Comparison of ENCODE assay signal across 9 mouse cellular contexts in genomic region chr7:113594363-113594762, GRCm38 (mm10).
DNase-seq lines count a peak whose midpoint lies in the region; ATAC-seq lines count a peak whose summit lies in the region.
"Had no signal": no experiment of that assay in that cellular context is flagged by ENCODE, and none has a peak within 500 bp of the region (broad histone marks: within the 10 kb centered on the region; RNA-seq: fewer than 3 reads in every experiment).

No protein-coding gene starts in this region.

- no peaks in the 10 kb centered on the region for H3K36me3 ChIP-seq in midbrain, embryonic 10.5 days
- no peaks in the 10 kb centered on the region for H3K36me3 ChIP-seq in midbrain, embryonic 15.5 days (replicated peaks)
- H3K36me3 ChIP-seq in embryonic facial prominence, embryonic 11.5 days (replicated peaks; ENCODE audit: control insufficient read depth, insufficient read depth, low read depth, low read length), result no peaks in the 10 kb centered on the region
- H3K36me3 ChIP-seq: embryonic facial prominence, embryonic 15.5 days had no signal

- 4% methylated on average over 3 of the region's 3 CpGs for WGBS in midbrain, embryonic 10.5 days
- WGBS in midbrain, embryonic 15.5 days, result 1% methylated on average over 3 of the region's 3 CpGs
- 0% methylated on average over 3 of the region's 3 CpGs for WGBS in embryonic facial prominence, embryonic 11.5 days

- no peak overlapping the region for H3K4me3 ChIP-seq in midbrain, embryonic 10.5 days
- H3K4me3 ChIP-seq in midbrain, embryonic 15.5 days, result no peak overlapping the region
- no peak overlapping the region for H3K4me3 ChIP-seq in embryonic facial prominence, embryonic 11.5 days (ENCODE audit: low read depth, low read length)
- H3K4me3 ChIP-seq: embryonic facial prominence, embryonic 15.5 days had no signal

- no peak overlapping the region for H3K27ac ChIP-seq in midbrain, embryonic 10.5 days (replicated peaks)
- no peak overlapping the region for H3K27ac ChIP-seq in midbrain, embryonic 15.5 days
- no peak overlapping the region for H3K27ac ChIP-seq in embryonic facial prominence, embryonic 11.5 days (replicated peaks; ENCODE audit: low read depth, low read length)
- H3K27ac ChIP-seq: embryonic facial prominence, embryonic 15.5 days had no signal

- no peaks in the 10 kb centered on the region for H3K27me3 ChIP-seq in midbrain, embryonic 10.5 days (ENCODE audit: low read depth, poor library complexity, severe bottlenecking)
- no peaks in the 10 kb centered on the region for H3K27me3 ChIP-seq in midbrain, embryonic 15.5 days (replicated peaks)
- H3K27me3 ChIP-seq in embryonic facial prominence, embryonic 11.5 days (ENCODE audit: control insufficient read depth, insufficient read depth, low read length), result no peaks in the 10 kb centered on the region
- H3K27me3 ChIP-seq: embryonic facial prominence, embryonic 15.5 days had no signal

- H3K4me1 ChIP-seq in midbrain, embryonic 10.5 days, result no peaks in the 10 kb centered on the region
- no peaks in the 10 kb centered on the region for H3K4me1 ChIP-seq in midbrain, embryonic 15.5 days
- no peaks in the 10 kb centered on the region for H3K4me1 ChIP-seq in embryonic facial prominence, embryonic 11.5 days (ENCODE audit: control insufficient read depth, insufficient read depth, low read length)

- no peaks in the 10 kb centered on the region for H3K9me3 ChIP-seq in midbrain, embryonic 10.5 days (replicated peaks)
- H3K9me3 ChIP-seq in midbrain, embryonic 15.5 days, result no peaks in the 10 kb centered on the region
- H3K9me3 ChIP-seq in embryonic facial prominence, embryonic 11.5 days (replicated peaks; ENCODE audit: control insufficient read depth, low read length), result no peaks in the 10 kb centered on the region
- H3K9me3 ChIP-seq: embryonic facial prominence, embryonic 15.5 days had no signal

- H3K9ac ChIP-seq in midbrain, embryonic 15.5 days, result no peak overlapping the region
- H3K9ac ChIP-seq in embryonic facial prominence, embryonic 11.5 days (replicated peaks; ENCODE audit: low read length), result no peak overlapping the region
- H3K9ac ChIP-seq: embryonic facial prominence, embryonic 15.5 days had no signal

- DNase-seq in midbrain, embryonic 10.5 days (ENCODE audit: low spot score), result peak; percentile 53
- DNase-seq in adrenal gland, postnatal 25 days, result peak; percentile 22
- DNase-seq in embryonic facial prominence, embryonic 11.5 days (ENCODE audit: low spot score), result peak; percentile 86
- peak; percentile 47 for DNase-seq in hindlimb bud, embryonic 11.5 days (ENCODE audit: extremely low spot score, low read depth, low spot score)
- DNase-seq in left cerebral cortex, adult 11 months (ENCODE audit: low spot score), result peak; percentile 28
- DNase-seq in spleen, postnatal 4 days (ENCODE audit: low spot score in 2 of 2), result peak; percentile 22 to 63

- ATAC-seq in midbrain, embryonic 15.5 days (replicated peaks), result no peak
- ATAC-seq in embryonic facial prominence, embryonic 11.5 days (replicated peaks; ENCODE audit: insufficient number of reproducible peaks, low FRiP score, low TSS enrichment, low read depth), result no peak
- peak; percentile 97 for ATAC-seq in megakaryocyte progenitor cell, adult 5-6 weeks (replicated peaks; ENCODE audit: poor library complexity)

- H3K4me2 ChIP-seq in midbrain, embryonic 15.5 days, result no peak overlapping the region
- no peak overlapping the region for H3K4me2 ChIP-seq in embryonic facial prominence, embryonic 11.5 days (ENCODE audit: low read depth, low read length)
- H3K4me2 ChIP-seq: embryonic facial prominence, embryonic 15.5 days had no signal

Comparison
In these comparisons a context has a peak if more than half of its experiments do, and no peak if none do; other contexts are left out.
1. DNase-seq: peak in every context shown above with its lines; median percentile 86 in embryonic facial prominence, embryonic 11.5 days; 53 in midbrain, embryonic 10.5 days; 47 in hindlimb bud, embryonic 11.5 days; 42 in spleen, postnatal 4 days; 28 in left cerebral cortex, adult 11 months; 22 in adrenal gland, postnatal 25 days.